Mouse (Mus musculus) cerebellum, postnatal 36 days (tissue): Measurements from ENCODE around the gene Btbd35f11.
"Not testable (repeated sequence)": the region's sequence is repeated elsewhere in the genome, so short reads cannot be mapped to it uniquely, and the experiment has no call there.

ENCODE experiments used
- DNase-seq, 2 experiments: peaks; one replicate each; pipeline ENCODE4 v3.0.0; 2021 to 2022; ENCODE audit warnings: mixed read lengths in 2 of 2

The Btbd35f11 gene

DNA sequence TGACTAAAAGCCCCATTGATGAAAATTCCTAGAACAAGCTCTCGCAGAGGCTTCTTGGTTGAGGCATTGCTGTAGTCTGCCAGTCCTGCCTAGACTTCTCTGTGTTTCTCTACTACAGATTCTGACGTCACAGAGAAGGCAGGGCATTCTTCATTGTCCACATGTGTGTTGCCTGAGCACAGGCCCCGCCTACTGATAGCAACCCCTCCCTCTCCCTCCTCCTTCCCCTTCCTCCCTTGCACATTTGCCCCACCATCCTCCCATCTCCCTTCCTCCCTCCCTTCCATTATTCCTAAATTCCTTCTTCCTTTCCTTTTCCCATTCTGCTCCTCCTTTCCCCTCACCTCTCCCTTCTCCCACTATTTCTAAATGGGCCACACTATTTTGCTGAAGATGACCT is at the start of gene Btbd35f11:
Gene Btbd35f11, minus strand, starts transcription at position 101 of the 400 bp plus-strand sequence.
- not testable (repeated sequence) for DNase-seq

GRCm38 (mm10) chrX:3409946-3410345 is 33.5 kb downstream of the Btbd35f11 start:
- not testable (repeated sequence) for DNase-seq
